Mouse (Mus musculus): ENCODE measurements around the gene Pcnx3. TPM values are rescaled to one million over a fixed set of nuclear protein-coding genes. Genes with fewer than 3 reads are reported as not detected.

Gene Pcnx3
- polyA plus RNA-seq, 1 experiment from 2014 or later = 11.3 TPM

DNA sequence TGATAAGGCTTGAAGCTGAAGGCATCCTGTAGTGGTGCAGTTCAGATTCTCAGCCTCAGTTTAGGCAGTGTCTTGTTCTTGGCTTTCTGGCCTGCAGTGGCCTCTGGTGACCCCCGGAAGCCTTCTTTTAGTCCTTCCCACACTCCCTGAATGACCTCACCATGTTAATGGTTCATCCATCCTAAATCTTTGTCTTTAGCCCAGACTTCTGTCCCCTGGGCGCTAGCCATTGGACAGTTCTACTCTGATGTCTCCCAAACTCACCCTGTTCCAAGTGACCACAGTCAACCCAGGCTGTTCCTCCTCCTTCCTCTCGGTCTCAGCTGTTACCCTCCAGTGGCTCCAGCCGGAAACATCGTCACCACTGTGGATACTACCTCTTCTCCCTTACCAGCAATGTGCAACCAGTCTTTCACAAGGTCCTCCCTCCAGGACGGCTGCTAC, 39.4 kb downstream of the Pcnx3 start:
- peak overlapping the region; percentile 50 for H3K4me2 ChIP-seq (replicated peaks; ENCODE audit: low read depth, low read length)
- H3K27me3 ChIP-seq (replicated peaks; ENCODE audit: insufficient read depth, low read length) = no peaks in the 10 kb centered on the region
- peaks cover 52% of the 10 kb centered on the region for H3K36me3 ChIP-seq (ENCODE audit: insufficient read depth, low read length)
- H3K4me1 ChIP-seq (ENCODE audit: insufficient read depth, low read depth, low read length) = peaks cover 3% of the 10 kb centered on the region; the same call in 1 of the 2 replicates
- peak overlapping the region; percentile 87 for H3K27ac ChIP-seq (ENCODE audit: low read length)
- no peak overlapping the region for H3K9ac ChIP-seq (replicated peaks; ENCODE audit: low read depth)
- 65% methylated on average over 6 of the region's 6 CpGs for WGBS
- no peak overlapping the region for H3K4me3 ChIP-seq (ENCODE audit: low read depth, low read length)
- TF ChIP-seq CTCF (IDR thresholded peaks at IDR 0.05) (no peak), EP300 (IDR thresholded peaks at IDR 0.05) (no peak)
- no peaks in the 10 kb centered on the region for H3K9me3 ChIP-seq (ENCODE audit: low read length)
- ATAC-seq (peak; percentile 30), DNase-seq (ENCODE audit: low spot score) (peak; percentile 60)

DNA sequence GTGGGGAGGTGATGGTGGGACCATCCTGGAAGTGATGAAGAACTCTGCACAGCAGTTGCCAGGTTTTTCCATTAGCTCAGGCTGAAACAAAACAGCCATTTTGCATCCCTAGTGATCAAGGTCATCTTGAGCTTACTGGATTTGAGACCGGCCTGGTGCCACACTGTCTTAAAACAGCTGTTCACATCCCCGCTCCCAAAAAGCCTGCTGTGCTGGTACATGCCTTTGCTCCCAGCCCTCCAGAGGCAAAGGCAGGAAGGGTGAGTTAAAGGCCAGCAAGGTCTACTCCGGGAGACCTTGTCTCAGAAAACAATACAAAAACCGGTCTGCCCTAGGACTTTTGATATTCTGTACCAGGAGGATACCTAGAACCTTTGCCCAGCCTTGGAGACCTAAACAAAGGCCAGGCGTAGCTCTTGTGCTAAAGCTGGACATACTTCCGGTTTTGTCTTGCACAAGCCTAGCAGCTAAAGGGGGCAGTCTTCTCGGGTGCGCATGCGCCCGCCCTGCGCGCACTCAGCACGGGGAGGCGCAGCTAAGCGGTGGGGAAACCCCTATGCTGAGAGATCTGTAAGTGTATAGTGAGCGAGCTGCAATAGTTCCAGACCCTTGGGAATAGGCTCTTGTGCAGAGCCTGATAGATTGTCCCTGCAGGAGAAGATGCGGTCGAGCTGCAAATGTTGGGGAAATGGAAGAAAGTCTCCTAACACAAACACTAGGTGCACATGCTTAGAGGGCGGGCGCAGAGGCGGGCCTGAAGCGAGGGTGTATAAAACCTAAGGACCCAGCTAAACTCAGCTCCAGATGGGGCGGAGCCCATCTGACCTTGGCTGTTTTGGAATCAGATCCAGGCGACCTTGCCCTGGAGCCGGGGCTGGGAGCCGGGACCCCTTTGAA, 40.1 kb downstream of the Pcnx3 start:
- peaks cover 56% of the 10 kb centered on the region for H3K36me3 ChIP-seq (ENCODE audit: insufficient read depth, low read length)
- H3K4me2 ChIP-seq (replicated peaks; ENCODE audit: low read depth, low read length) = peak overlapping the region; percentile 50
- peaks cover 3% of the 10 kb centered on the region; the same call in 1 of the 2 replicates for H3K4me1 ChIP-seq (ENCODE audit: insufficient read depth, low read depth, low read length)
- DNase-seq (ENCODE audit: low spot score) = peak; percentile 97
- no peak overlapping the region for H3K4me3 ChIP-seq (ENCODE audit: low read depth, low read length)
- peak; percentile 95 for ATAC-seq
- H3K9me3 ChIP-seq (ENCODE audit: low read length) = no peaks in the 10 kb centered on the region
- WGBS = 4% methylated on average over 26 of the region's 26 CpGs
- peak overlapping the region; percentile 87 for H3K27ac ChIP-seq (ENCODE audit: low read length)
- TF ChIP-seq CTCF (IDR thresholded peaks at IDR 0.05) = peak; percentile 58
- no peak for TF ChIP-seq EP300 (IDR thresholded peaks at IDR 0.05)
- H3K27me3 ChIP-seq (replicated peaks; ENCODE audit: insufficient read depth, low read length) = no peaks in the 10 kb centered on the region
- H3K9ac ChIP-seq (replicated peaks; ENCODE audit: low read depth) = no peak overlapping the region

GRCm38 (mm10) chr19:5647791-5648190, 40.9 kb downstream of the Pcnx3 start:
- Histone ChIP-seq H3K4me1 (ENCODE audit: insufficient read depth, low read depth, low read length) (peaks cover 3% of the 10 kb centered on the region; the same call in 1 of the 2 replicates), H3K9ac (replicated peaks; ENCODE audit: low read depth) (no peak overlapping the region), H3K36me3 (ENCODE audit: insufficient read depth, low read length) (peaks cover 50% of the 10 kb centered on the region), H3K4me2 (replicated peaks; ENCODE audit: low read depth, low read length) (no peak overlapping the region), H3K27ac (ENCODE audit: low read length) (peak overlapping the region; percentile 87), H3K27me3 (replicated peaks; ENCODE audit: insufficient read depth, low read length) (no peaks in the 10 kb centered on the region), H3K4me3 (ENCODE audit: low read depth, low read length) (no peak overlapping the region), H3K9me3 (ENCODE audit: low read length) (no peaks in the 10 kb centered on the region)
- ATAC-seq (no peak), DNase-seq (ENCODE audit: low spot score) (no peak)
- no peak for TF ChIP-seq EP300 (IDR thresholded peaks at IDR 0.05)
- TF ChIP-seq CTCF (IDR thresholded peaks at IDR 0.05) = no peak
- 93% methylated on average over 6 of the region's 6 CpGs for WGBS

- H3K9me3 ChIP-seq (ENCODE audit: low read length) = no peaks in the 10 kb centered on the region
- no peak overlapping the region for H3K9ac ChIP-seq (replicated peaks; ENCODE audit: low read depth)
- no peak overlapping the region for H3K4me3 ChIP-seq (ENCODE audit: low read depth, low read length)
- peaks cover 3% of the 10 kb centered on the region; the same call in 1 of the 2 replicates for H3K4me1 ChIP-seq (ENCODE audit: insufficient read depth, low read depth, low read length)
- TF ChIP-seq EP300 (IDR thresholded peaks at IDR 0.05) (no peak), CTCF (IDR thresholded peaks at IDR 0.05) (no peak)
- no peak overlapping the region for H3K27ac ChIP-seq (ENCODE audit: low read length)
- peaks cover 51% of the 10 kb centered on the region for H3K36me3 ChIP-seq (ENCODE audit: insufficient read depth, low read length)
- ATAC-seq (no peak), DNase-seq (ENCODE audit: low spot score) (no peak)
- no peak overlapping the region for H3K4me2 ChIP-seq (replicated peaks; ENCODE audit: low read depth, low read length)
- WGBS = 97% methylated on average over 8 of the region's 8 CpGs
- H3K27me3 ChIP-seq (replicated peaks; ENCODE audit: insufficient read depth, low read length) = no peaks in the 10 kb centered on the region
Observed at GRCm38 (mm10) chr19:5646731-5647330, 41.9 kb downstream of the Pcnx3 start.

DNA sequence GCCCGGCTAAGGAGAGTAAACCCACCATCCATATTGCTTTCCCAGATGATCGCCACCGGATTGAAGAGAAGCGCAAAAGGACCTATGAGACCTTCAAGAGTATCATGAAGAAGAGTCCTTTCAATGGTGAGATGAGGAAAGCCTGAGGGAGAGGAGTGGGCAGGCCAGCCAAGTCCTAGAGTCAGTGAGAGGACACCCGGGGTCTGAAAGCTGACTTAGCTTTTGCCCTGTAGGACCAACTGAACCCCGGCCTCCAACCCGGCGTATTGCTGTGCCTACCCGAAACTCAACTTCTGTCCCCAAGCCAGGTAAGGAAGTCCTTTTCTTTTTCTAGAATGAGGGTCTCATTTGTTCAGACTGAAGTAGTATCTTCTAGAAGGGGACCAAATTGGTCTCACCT, 43.4 kb downstream of the Pcnx3 start:
- peaks cover 3% of the 10 kb centered on the region; the same call in 1 of the 2 replicates for H3K4me1 ChIP-seq (ENCODE audit: insufficient read depth, low read depth, low read length)
- H3K9ac ChIP-seq (replicated peaks; ENCODE audit: low read depth) = no peak overlapping the region
- no peak overlapping the region for H3K4me2 ChIP-seq (replicated peaks; ENCODE audit: low read depth, low read length)
- H3K36me3 ChIP-seq (ENCODE audit: insufficient read depth, low read length) = peaks cover 42% of the 10 kb centered on the region; the same call in 1 of the 2 replicates
- 97% methylated on average over 9 of the region's 9 CpGs for WGBS
- DNase-seq (ENCODE audit: low spot score) = no peak
- ATAC-seq = no peak
- no peak overlapping the region for H3K27ac ChIP-seq (ENCODE audit: low read length)
- no peak overlapping the region for H3K4me3 ChIP-seq (ENCODE audit: low read depth, low read length)
- no peaks in the 10 kb centered on the region for H3K9me3 ChIP-seq (ENCODE audit: low read length)
- no peak for TF ChIP-seq EP300 (IDR thresholded peaks at IDR 0.05)
- TF ChIP-seq CTCF (IDR thresholded peaks at IDR 0.05) = no peak
- no peaks in the 10 kb centered on the region for H3K27me3 ChIP-seq (replicated peaks; ENCODE audit: insufficient read depth, low read length)

DNA sequence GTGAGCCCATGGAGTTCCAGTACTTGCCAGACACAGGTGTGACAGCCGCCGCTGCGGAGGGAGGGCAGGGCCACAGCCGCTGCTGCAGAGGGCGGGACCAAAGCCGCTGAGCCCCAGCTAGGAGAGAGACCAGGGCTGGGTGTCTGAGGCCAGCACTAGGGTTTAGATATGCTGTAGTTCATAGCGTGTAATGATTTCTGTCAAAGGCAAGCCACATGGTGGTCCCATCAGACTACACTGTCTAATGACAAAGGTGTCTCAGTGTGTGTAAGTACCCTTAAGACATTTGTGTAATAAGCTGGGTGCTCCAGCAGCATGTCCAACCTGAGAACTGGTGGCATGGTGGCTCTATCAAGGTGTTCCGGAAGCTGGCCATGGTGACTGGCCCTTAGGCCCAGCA, 47.1 kb downstream of the Pcnx3 start:
- TF ChIP-seq CTCF (IDR thresholded peaks at IDR 0.05) (no peak), EP300 (IDR thresholded peaks at IDR 0.05) (no peak)
- H3K4me1 ChIP-seq (ENCODE audit: insufficient read depth, low read depth, low read length) = peaks cover 10% of the 10 kb centered on the region
- H3K36me3 ChIP-seq (ENCODE audit: insufficient read depth, low read length) = peaks cover 38% of the 10 kb centered on the region; the same call in 1 of the 2 replicates
- no peak overlapping the region for H3K4me2 ChIP-seq (replicated peaks; ENCODE audit: low read depth, low read length)
- H3K27me3 ChIP-seq (replicated peaks; ENCODE audit: insufficient read depth, low read length) = no peaks in the 10 kb centered on the region
- H3K27ac ChIP-seq (ENCODE audit: low read length) = no peak overlapping the region
- no peak overlapping the region for H3K9ac ChIP-seq (replicated peaks; ENCODE audit: low read depth)
- no peak for ATAC-seq
- DNase-seq (ENCODE audit: low spot score) = no peak
- H3K9me3 ChIP-seq (ENCODE audit: low read length) = no peaks in the 10 kb centered on the region
- no peak overlapping the region for H3K4me3 ChIP-seq (ENCODE audit: low read depth, low read length)
- WGBS = 92% methylated on average over 8 of the region's 8 CpGs

Measured in lung, postnatal 0 days (tissue).